Mouse (Mus musculus): Measurements from ENCODE around the gene Frem2. TPM values are rescaled to one million over a fixed set of nuclear protein-coding genes. Genes with fewer than 3 reads are reported as not detected.
A peak's percentile ranks its signal among the peaks of the same experiment; 100 is the strongest.

The Frem2 gene
- polyA plus RNA-seq, 1 experiment from 2014 or later, result 1.2 TPM

DNA sequence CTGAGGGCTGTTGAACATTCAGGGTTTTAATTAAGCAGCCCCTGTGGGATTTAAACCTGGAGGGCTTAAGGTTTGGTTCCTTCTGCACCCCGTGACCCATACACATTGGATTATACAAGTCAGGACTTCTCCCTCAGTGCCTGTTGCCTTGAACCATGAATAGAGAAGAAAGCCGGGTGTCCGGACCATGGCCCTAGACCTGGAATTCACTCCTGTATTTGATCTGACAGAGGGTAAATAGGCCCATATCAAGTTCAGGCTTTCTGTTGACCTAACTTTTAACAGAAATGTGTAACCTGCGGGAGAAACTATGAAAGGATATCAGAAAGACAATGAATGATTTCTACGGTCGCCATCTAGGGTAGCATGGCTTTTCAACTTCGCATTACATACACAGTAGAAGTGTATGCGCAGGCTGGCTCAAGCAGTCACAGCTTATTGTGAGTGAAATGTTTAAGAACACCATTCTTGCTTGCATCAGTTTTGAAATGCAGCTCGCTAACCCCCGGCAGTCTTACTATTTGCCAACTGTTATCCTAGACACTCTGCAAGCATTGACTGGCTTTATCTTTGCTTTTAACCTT lies 77.9 kb downstream of the Frem2 start:
- H3K4me3 ChIP-seq (replicated peaks), result no peak overlapping the region
- no peaks in the 10 kb centered on the region for H3K36me3 ChIP-seq
- ATAC-seq (ENCODE audit: low FRiP score), result no peak
- H3K9ac ChIP-seq (replicated peaks), result no peak overlapping the region
- H3K4me1 ChIP-seq, result no peaks in the 10 kb centered on the region
- no peak overlapping the region for H3K4me2 ChIP-seq
- H3K27ac ChIP-seq (replicated peaks), result no peak overlapping the region
- H3K9me3 ChIP-seq (replicated peaks), result no peaks in the 10 kb centered on the region
- 92% methylated on average over 10 of the region's 10 CpGs for WGBS
- no peaks in the 10 kb centered on the region for H3K27me3 ChIP-seq (replicated peaks)

DNA sequence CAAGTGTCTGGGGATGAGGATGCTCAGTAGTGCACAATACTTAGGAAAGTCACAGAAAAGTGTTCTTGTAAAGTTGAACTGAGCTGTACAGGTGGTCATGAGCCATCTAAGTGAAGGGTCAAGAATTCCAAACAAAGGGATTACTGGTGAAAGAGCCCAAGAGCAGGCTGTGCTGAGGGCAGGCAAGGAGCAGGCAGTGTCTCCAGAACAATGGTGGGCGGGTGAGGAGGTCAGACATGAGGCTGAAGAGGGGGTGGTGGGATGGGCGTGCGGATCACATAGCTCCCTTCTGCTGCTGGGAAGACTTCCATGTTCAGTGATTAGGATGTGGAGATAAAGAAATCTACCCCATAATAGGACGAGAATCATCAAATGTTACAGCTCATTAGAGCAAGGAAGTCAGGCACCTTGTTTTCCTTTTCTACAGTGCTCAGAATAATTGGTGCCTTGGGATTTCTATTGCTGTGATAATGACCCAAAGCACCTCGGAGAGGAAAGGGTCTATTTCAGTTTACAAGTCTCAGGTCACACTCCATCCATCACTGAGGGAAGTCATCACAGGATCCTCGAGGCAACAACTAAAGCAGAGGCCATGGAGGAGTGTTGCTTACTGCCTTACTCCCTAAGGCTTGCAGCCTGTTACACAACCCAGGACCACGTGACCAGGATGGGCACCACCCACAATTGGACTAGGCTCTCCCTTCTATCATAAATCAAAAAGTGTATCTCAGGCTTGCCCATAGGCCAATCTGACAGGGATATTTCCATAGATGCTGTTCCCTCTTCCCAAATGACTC lies 80.6 kb downstream of the Frem2 start:
- H3K9me3 ChIP-seq (replicated peaks), result no peaks in the 10 kb centered on the region
- ATAC-seq (ENCODE audit: low FRiP score), result no peak
- no peak overlapping the region for H3K4me3 ChIP-seq (replicated peaks)
- H3K36me3 ChIP-seq, result no peaks in the 10 kb centered on the region
- no peaks in the 10 kb centered on the region for H3K4me1 ChIP-seq
- WGBS, result 26% methylated on average over 7 of the region's 7 CpGs
- no peaks in the 10 kb centered on the region for H3K27me3 ChIP-seq (replicated peaks)
- H3K9ac ChIP-seq (replicated peaks), result no peak overlapping the region
- H3K27ac ChIP-seq (replicated peaks), result no peak overlapping the region
- no peak overlapping the region for H3K4me2 ChIP-seq

DNA sequence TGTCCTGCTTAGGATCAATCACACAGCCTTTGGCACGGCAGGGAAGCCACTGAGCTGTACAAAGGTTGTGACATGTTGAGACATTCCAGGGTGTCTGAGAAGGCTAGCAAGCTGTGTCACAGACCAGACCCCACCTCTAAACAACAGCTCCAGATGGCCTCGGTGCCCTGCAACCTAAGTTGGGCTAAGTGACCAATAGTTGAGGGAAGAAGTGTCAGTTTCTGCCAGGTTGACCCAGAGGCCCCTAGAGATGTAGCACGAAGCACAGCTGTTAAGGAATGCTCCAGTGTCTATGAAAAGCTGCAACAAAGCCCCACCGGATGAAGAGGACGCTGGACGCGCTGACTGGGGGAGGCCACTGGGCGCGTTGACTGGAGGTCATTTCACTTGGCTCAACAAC lies 83.0 kb downstream of the Frem2 start:
- no peaks in the 10 kb centered on the region for H3K9me3 ChIP-seq (replicated peaks)
- H3K36me3 ChIP-seq, result no peaks in the 10 kb centered on the region
- no peak overlapping the region for H3K9ac ChIP-seq (replicated peaks)
- H3K27me3 ChIP-seq (replicated peaks), result no peaks in the 10 kb centered on the region
- ATAC-seq (ENCODE audit: low FRiP score), result no peak
- H3K27ac ChIP-seq (replicated peaks), result no peak overlapping the region
- WGBS, result 40% methylated on average over 9 of the region's 9 CpGs
- H3K4me2 ChIP-seq, result no peak overlapping the region
- no peak overlapping the region for H3K4me3 ChIP-seq (replicated peaks)
- H3K4me1 ChIP-seq, result no peaks in the 10 kb centered on the region

DNA sequence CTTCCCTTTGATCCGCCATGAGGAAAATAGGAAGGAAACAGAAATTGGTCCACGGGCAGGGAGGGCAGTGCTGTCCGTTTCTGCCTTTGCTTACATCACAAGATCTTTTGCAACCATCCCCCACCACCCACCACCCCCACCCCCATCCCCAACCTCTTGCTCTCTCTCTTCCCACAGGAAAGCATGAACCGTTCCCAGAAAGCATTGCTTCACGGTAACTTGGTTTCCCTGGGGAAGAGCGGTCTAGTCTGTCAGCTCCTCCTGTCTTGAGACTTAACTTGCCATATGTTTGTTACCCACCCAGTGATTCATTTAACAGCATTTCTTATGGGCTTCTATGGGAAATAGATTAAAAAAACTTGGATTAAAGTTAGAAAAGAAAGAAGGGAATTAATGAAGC lies 85.5 kb downstream of the Frem2 start:
- no peak for ATAC-seq (ENCODE audit: low FRiP score)
- Histone ChIP-seq H3K9ac (replicated peaks) (no peak overlapping the region), H3K4me3 (replicated peaks) (no peak overlapping the region), H3K36me3 (no peaks in the 10 kb centered on the region), H3K4me1 (no peaks in the 10 kb centered on the region), H3K27ac (replicated peaks) (no peak overlapping the region), H3K9me3 (replicated peaks) (no peaks in the 10 kb centered on the region), H3K27me3 (replicated peaks) (no peaks in the 10 kb centered on the region), H3K4me2 (no peak overlapping the region)
- WGBS, result 73% methylated on average over 6 of the region's 6 CpGs

DNA sequence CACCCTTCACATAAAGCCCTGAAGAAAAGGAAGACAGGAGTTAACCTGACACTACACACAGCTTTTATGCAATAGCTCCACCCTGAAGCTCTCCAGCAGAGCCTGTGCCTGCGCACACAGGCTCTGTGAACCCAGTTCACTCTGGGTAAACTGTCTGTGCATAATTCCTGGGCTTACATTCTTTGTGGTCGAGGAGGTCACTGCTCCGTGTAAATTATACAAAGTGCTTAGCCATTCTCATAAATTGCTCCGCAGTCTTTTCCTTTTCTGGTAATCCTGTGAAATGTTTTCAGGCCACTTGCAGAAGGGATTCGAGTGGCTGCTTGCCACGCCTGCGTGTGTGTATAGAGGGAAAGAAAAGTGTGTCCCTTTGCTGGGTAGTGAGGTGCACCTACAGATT lies 92.6 kb downstream of the Frem2 start:
- no peak overlapping the region for H3K27ac ChIP-seq (replicated peaks)
- no peaks in the 10 kb centered on the region for H3K36me3 ChIP-seq
- H3K27me3 ChIP-seq (replicated peaks), result no peaks in the 10 kb centered on the region
- H3K4me3 ChIP-seq (replicated peaks), result no peak overlapping the region
- no peaks in the 10 kb centered on the region for H3K9me3 ChIP-seq (replicated peaks)
- WGBS, result 24% methylated on average over 7 of the region's 7 CpGs
- no peak overlapping the region for H3K9ac ChIP-seq (replicated peaks)
- H3K4me1 ChIP-seq, result peaks cover 17% of the 10 kb centered on the region
- ATAC-seq (ENCODE audit: low FRiP score), result no peak; the same call in 1 of the 2 replicates
- H3K4me2 ChIP-seq, result no peak overlapping the region

DNA sequence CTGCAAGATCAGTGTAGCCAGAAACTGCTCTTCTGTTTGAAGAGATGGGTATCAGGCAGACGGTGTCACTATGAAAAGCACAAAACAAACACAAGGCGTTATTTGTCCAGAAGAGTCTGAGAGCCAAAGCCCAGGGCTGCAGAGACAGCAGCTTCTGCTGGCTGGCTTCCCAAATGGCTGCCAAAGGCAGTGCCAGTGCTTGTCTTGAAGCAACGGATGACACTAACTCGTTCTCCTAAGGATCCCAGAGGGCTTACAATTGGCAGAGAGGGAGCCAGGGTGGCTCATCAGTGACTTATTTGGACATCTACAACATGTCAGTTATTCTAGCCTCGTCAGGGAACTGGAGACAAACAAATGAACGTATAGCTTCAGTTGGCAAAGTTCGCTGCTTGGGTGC lies 93.4 kb downstream of the Frem2 start:
- 32% methylated on average over 7 of the region's 7 CpGs for WGBS
- Histone ChIP-seq H3K36me3 (no peaks in the 10 kb centered on the region), H3K9ac (replicated peaks) (no peak overlapping the region), H3K4me2 (no peak overlapping the region), H3K27ac (replicated peaks) (no peak overlapping the region), H3K9me3 (replicated peaks) (no peaks in the 10 kb centered on the region), H3K4me1 (peaks cover 18% of the 10 kb centered on the region), H3K27me3 (replicated peaks) (no peaks in the 10 kb centered on the region), H3K4me3 (replicated peaks) (no peak overlapping the region)
- ATAC-seq (ENCODE audit: low FRiP score), result peak; percentile 45; the same call in 1 of the 2 replicates

DNA sequence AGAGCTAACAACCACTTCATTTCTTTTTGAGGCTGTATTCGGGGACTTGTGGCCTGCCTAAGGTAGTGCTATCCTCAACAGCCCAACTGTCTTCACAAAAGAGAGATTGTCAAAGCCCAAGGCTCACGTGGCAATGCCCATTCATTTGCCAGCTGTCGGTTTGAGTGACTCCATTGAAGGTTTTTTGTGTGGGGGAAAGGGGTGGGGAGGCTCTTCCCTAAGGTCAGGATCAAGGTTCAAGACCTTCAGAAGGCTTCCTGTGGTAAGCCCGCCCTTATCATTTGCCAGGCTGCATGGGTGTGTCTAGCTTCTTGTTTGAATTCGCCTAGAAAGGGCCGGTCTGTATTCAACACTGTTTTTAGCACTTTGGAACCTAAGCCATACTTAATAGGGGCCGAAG lies 95.3 kb downstream of the Frem2 start:
- H3K27me3 ChIP-seq (replicated peaks), result no peaks in the 10 kb centered on the region

DNA sequence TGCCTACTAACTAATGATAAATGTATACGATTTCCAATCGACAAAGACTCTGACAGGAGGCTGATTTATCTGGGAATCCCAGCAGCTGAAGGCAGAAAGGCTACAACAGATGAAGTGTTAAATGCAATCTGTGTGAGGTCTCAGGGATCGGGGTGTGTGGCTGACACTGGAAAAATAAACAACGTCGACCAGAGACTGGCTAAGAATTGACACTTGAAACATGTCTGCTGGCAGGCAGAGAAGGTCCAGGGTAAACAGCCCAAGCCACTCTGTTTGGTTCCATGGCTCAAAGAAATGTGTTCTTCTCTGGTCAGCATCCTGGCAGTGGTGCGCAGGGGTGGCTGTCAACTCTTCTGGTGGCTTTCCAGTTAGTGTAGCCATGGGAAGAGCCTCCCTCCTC lies 98.1 kb downstream of the Frem2 start:
- H3K4me3 ChIP-seq (replicated peaks), result no peak overlapping the region
- H3K9me3 ChIP-seq (replicated peaks), result no peaks in the 10 kb centered on the region
- H3K4me2 ChIP-seq, result no peak overlapping the region
- ATAC-seq (ENCODE audit: low FRiP score), result no peak
- H3K4me1 ChIP-seq, result peaks cover 16% of the 10 kb centered on the region
- 22% methylated on average over 6 of the region's 6 CpGs for WGBS
- no peak overlapping the region for H3K9ac ChIP-seq (replicated peaks)
- no peak overlapping the region for H3K27ac ChIP-seq (replicated peaks)
- H3K27me3 ChIP-seq (replicated peaks), result no peaks in the 10 kb centered on the region
- H3K36me3 ChIP-seq, result no peaks in the 10 kb centered on the region

More for the DNA sequence above, 95.3 kb downstream of the Frem2 start:
- H3K4me2 ChIP-seq, result no peak overlapping the region
- WGBS, result 45% methylated on average over 7 of the region's 7 CpGs
- no peak overlapping the region for H3K9ac ChIP-seq (replicated peaks)
- no peak overlapping the region for H3K27ac ChIP-seq (replicated peaks)
- no peaks in the 10 kb centered on the region for H3K36me3 ChIP-seq
- no peaks in the 10 kb centered on the region for H3K9me3 ChIP-seq (replicated peaks)
- H3K4me3 ChIP-seq (replicated peaks), result no peak overlapping the region
- ATAC-seq (ENCODE audit: low FRiP score), result no peak
- H3K4me1 ChIP-seq, result peaks cover 26% of the 10 kb centered on the region

DNA sequence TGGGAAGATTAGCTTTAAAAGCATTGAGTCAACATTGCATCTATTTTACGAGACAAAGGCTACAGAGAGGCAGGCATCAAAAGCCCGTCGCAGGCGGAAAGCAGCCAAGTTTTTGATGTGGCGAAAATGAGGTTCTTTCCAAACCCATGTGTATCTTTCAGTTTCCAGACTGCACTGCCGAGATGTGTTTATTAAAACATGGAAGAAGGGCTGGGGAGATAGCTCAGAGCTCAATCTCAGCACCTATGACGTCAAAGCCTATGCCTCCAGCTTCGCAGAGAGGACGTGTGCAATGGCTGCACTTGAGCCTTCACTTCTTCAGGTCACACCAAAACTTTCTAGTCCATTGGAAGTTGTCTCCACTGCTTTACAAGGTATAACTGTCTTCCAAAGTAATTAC lies 98.9 kb downstream of the Frem2 start:
- Histone ChIP-seq H3K9ac (replicated peaks) (no peak overlapping the region), H3K4me3 (replicated peaks) (no peak overlapping the region), H3K9me3 (replicated peaks) (no peaks in the 10 kb centered on the region), H3K4me1 (peaks cover 9% of the 10 kb centered on the region; the same call in 1 of the 2 replicates), H3K36me3 (no peaks in the 10 kb centered on the region), H3K4me2 (no peak overlapping the region), H3K27me3 (replicated peaks) (no peaks in the 10 kb centered on the region), H3K27ac (replicated peaks) (no peak overlapping the region)
- WGBS, result 83% methylated on average over 9 of the region's 9 CpGs
- ATAC-seq (ENCODE audit: low FRiP score), result no peak

DNA sequence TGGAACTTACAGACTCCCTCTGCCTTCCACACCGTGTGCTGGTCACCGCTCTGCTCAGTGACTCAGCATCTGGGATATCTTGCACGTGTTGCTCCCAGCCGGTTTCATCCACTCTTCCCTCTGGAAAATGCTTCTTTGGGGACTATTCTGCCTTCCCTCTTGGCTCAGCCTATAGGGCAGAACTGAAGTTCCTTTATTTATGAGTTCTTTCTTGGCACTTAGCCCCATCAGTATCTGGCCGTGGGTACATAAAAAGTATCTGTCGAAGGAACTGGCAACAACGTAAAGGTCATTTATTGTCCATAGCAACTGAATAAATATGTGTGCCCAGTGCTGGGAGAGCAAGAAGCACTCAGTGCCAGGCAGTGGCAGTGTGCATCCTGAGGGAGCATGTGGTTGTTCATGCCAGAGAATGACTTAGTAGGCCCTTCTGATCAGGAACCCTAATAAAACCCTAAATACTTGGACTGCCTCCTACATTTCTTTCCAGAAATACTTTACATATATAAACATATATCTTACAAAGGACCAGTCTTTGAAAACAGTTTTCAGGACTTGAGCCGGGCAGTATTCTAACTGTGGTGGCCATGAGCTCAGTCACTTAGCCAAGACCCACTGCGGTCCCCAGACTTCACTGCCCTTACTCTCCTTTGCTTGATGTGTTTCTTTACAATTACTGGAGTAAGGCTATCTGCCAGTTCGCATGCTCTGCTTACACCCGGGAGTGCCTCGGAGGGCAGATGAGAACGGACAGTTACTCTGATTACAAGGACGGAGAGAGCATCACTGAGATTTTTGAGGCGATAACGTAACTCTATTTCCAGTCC lies 99.6 kb downstream of the Frem2 start:
- Histone ChIP-seq H3K36me3 (no peaks in the 10 kb centered on the region), H3K27ac (replicated peaks) (no peak overlapping the region), H3K9me3 (replicated peaks) (no peaks in the 10 kb centered on the region), H3K9ac (replicated peaks) (no peak overlapping the region), H3K27me3 (replicated peaks) (no peaks in the 10 kb centered on the region), H3K4me1 (peaks cover 9% of the 10 kb centered on the region; the same call in 1 of the 2 replicates), H3K4me3 (replicated peaks) (no peak overlapping the region), H3K4me2 (no peak overlapping the region)
- WGBS, result 62% methylated on average over 16 of the region's 16 CpGs
- peak; percentile 81; the same call in 1 of the 2 replicates for ATAC-seq (ENCODE audit: low FRiP score)

DNA sequence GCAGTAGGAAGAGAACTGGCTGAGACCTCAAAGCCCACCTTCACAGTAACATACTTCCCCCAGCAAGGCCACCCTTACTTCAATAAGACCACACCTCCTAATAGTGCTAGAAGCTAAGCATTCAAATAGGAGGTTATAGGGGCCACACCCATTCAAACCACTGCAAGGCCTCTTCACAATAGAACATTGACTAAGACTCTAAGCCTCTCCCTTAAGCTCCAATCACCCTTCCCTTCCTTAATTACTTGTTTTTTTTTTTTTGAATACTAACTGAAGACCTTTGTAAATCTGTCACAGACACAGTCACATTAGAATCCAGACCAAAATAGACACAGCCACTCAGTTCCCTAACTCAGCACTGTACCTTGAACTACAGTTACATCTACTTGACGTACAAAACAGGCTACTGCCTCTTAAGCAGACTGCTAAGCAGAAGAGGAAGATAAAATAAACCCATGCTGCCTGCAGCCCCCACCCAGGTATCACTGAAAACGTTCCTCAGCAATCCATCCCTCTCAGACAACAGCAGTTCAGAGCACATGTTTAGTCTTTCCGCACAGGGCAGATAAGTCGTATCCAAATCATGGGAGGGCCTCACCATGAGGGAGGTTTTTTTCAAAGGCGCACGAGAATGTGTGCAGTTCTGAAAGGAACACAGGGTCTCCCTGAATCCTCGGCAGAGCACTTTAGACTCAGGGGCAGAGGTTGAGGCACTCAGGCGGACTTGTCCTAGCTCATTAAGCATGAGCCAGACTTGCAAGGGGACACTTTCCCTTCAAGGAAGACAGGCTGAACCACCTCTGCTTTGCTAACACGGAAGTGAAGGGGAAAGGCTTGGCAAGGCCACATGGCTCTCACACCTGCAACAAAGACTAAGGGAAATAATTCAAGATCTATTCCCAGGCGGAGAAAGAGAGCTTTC lies 101.9 kb downstream of the Frem2 start:
- WGBS, result 66% methylated on average over 10 of the region's 10 CpGs
- H3K9ac ChIP-seq (replicated peaks), result no peak overlapping the region
- H3K36me3 ChIP-seq, result no peaks in the 10 kb centered on the region
- H3K4me1 ChIP-seq, result peaks cover 9% of the 10 kb centered on the region; the same call in 1 of the 2 replicates
- H3K27ac ChIP-seq (replicated peaks), result no peak overlapping the region
- no peaks in the 10 kb centered on the region for H3K27me3 ChIP-seq (replicated peaks)
- no peak overlapping the region for H3K4me2 ChIP-seq
- no peak overlapping the region for H3K4me3 ChIP-seq (replicated peaks)
- H3K9me3 ChIP-seq (replicated peaks), result no peaks in the 10 kb centered on the region
- ATAC-seq (ENCODE audit: low FRiP score), result no peak
